Mouse (Mus musculus) heart, postnatal 10 days (tissue): ENCODE data around the gene Otub2. TPM values are rescaled to one million over a fixed set of nuclear protein-coding genes. Genes with fewer than 3 reads are reported as not detected.
"Not testable (repeated sequence)": the region's sequence is repeated elsewhere in the genome, so short reads cannot be mapped to it uniquely, and the experiment has no call there.

Experiments used
- DNase-seq, 2 experiments: peaks; one replicate each; pipeline ENCODE4 v3.0.0; 2021
- intact Hi-C: fragments of 180-260 bp; cut with DNase I; formaldehyde crosslinking; loops from one replicate; pipeline ENCODE4 v1.15.1; 2025
- total RNA-seq, 2 experiments: library from RNA; stranded (reverse); gene quantifications; 2 replicates each; pipeline ENCODE4 v1.2.3; 2021

Otub2 gene
- total RNA-seq, 2 experiments from 2014 or later, result 2.7 to 3.4 TPM

- intact Hi-C loops, result no loop called here
- DNase-seq, result peak; percentile 84 to 85
Observed at GRCm38 (mm10) chr12:103433986-103434731, 45.7 kb downstream of the Otub2 start, which contains the start of gene Ifi27. Ifi27 (plus strand) TSS chr12:103434211.

- intact Hi-C loops, result no loop called here
- DNase-seq, result no peak
Observed at GRCm38 (mm10) chr12:103434861-103435260, 46.4 kb downstream of the Otub2 start.

- DNase-seq, result no peak
- intact Hi-C loops, result no loop called here
Observed at GRCm38 (mm10) chr12:103437601-103438000, 49.1 kb downstream of the Otub2 start.

- intact Hi-C loops, result no loop called here
- no peak for DNase-seq
Observed at GRCm38 (mm10) chr12:103443524-103443923, 55.0 kb downstream of the Otub2 start, which contains the start of gene Ifi27l2a. Ifi27l2a (minus strand) TSS chr12:103443680.

GRCm38 (mm10) chr12:103444261-103444660 lies 55.8 kb downstream of the Otub2 start:
- DNase-seq, intact Hi-C loops: not testable (repeated sequence)

GRCm38 (mm10) chr12:103445060-103445459 lies 56.6 kb downstream of the Otub2 start:
- intact Hi-C loops, result no loop called here
- DNase-seq, result no peak

- no peak for DNase-seq
- intact Hi-C loops, result no loop called here
Observed at GRCm38 (mm10) chr12:103453361-103453760, 64.9 kb downstream of the Otub2 start.

Other genes starting within 250 kb of the Otub2 start
- under 1 TPM; 0.30 to 0.38 TPM for gene Prima1, start 146.5 kb upstream of the Otub2 start, total RNA-seq
- gene Fam181a, start 77.7 kb upstream of the Otub2 start, total RNA-seq, result not detected
- 100 to 1,000 TPM; 406 to 430 TPM for gene Asb2, start 32.7 kb upstream of the Otub2 start, total RNA-seq
- 1 to 10 TPM in 1 of 2 experiments, under 1 TPM in 1; 0.97 to 1.8 TPM for gene 9330161L09Rik, start 19.1 kb downstream of the Otub2 start, total RNA-seq
- 10 to 100 TPM; 82.2 to 94.5 TPM for gene Ddx24, start 37.1 kb downstream of the Otub2 start, total RNA-seq
- gene Ifi27, start 45.5 kb downstream of the Otub2 start, total RNA-seq, result 100 to 1,000 TPM in 1 of 2 experiments, 10 to 100 TPM in 1; 75.4 to 153 TPM
- gene Ifi27l2a, start 55.0 kb downstream of the Otub2 start, total RNA-seq, result 10 to 100 TPM in 1 of 2 experiments, 1 to 10 TPM in 1; 5.7 to 11.5 TPM
- not detected for gene Ifi27l2b, start 68.5 kb downstream of the Otub2 start, total RNA-seq
- under 1 TPM; 0.47 to 0.48 TPM for gene Ppp4r4, start 143.6 kb downstream of the Otub2 start, total RNA-seq
- gene Serpina10, start 242.8 kb downstream of the Otub2 start, total RNA-seq, result not detected